Mouse (Mus musculus) forebrain, embryonic 14.5 days (tissue): ENCODE measurements around the gene Zic4. TPM values are rescaled to one million over a fixed set of nuclear protein-coding genes. Genes with fewer than 3 reads are reported as not detected.

Experiments
- ATAC-seq: fragments of 200-750 bp; cut with Nextera tagmentation; 2 replicates; pipeline ENCODE4 v1.8.0; 2017; ENCODE audit warnings: mild to moderate bottlenecking, moderate library complexity
- DNase-seq: peaks from one replicate; pipeline ENCODE4 v3.0.0-alpha.2; 2015; ENCODE audit warnings: low spot score
- H3K27ac ChIP-seq: fragments of 300-500 bp; sonication (generic); 2 replicates; pipeline ENCODE4 v1.5.1; 2014; ENCODE audit warnings: low read depth, mild to moderate bottlenecking, control low read depth, low read length, moderate library complexity
- H3K27me3 ChIP-seq: fragments of 300-500 bp; sonication (generic); replicated peaks from 2 replicates; pipeline ENCODE4 v1.6.1; 2014; ENCODE audit warnings: low read length, control low read depth, mixed read lengths; ENCODE audit not compliant: control insufficient read depth, insufficient read depth
- H3K36me3 ChIP-seq: fragments of 300-500 bp; sonication (generic); 2 replicates; pipeline ENCODE4 v1.6.1; 2014; ENCODE audit warnings: low read length, control low read depth; ENCODE audit not compliant: control insufficient read depth, insufficient read depth
- H3K4me1 ChIP-seq: fragments of 300-500 bp; sonication (generic); 2 replicates; pipeline ENCODE4 v1.6.1; 2014; ENCODE audit warnings: antibody characterized with exemption, low read length, control low read depth; ENCODE audit not compliant: control insufficient read depth, insufficient read depth
- H3K4me2 ChIP-seq: fragments of 300-500 bp; sonication (generic); 2 replicates; pipeline ENCODE4 v1.6.1; 2014; ENCODE audit warnings: mild to moderate bottlenecking, control low read depth, low read length
- H3K4me3 ChIP-seq: fragments of 300-500 bp; sonication (generic); 2 replicates; pipeline ENCODE4 v1.5.1; 2014; ENCODE audit warnings: low read depth, low read length, control low read depth
- H3K9ac ChIP-seq: fragments of 300-500 bp; sonication (generic); 2 replicates; pipeline ENCODE4 v1.6.1; 2014; ENCODE audit warnings: mild to moderate bottlenecking, low read length, control low read depth, moderate library complexity
- H3K9me3 ChIP-seq: fragments of 300-500 bp; sonication (generic); replicated peaks from 2 replicates; pipeline ENCODE4 v1.6.1; 2016; ENCODE audit warnings: low read length, control low read depth, mixed read lengths; ENCODE audit not compliant: control insufficient read depth
- WGBS: fragments of 180-500 bp; shearing (Covaris S2); extraction: QIAGEN DNeasy Blood & Tissue Kit; methylation state at CpG from one replicate; pipeline ENCODE4 v1.1.7; 2014; 5-methylcytosine and 5-hydroxymethylcytosine counted together
- polyA plus RNA-seq: library from polyadenylated mRNA; unstranded; fragments of >200 nt; fragmentation: Nextera tagmentation; extraction: Ambion mirVana; gene quantifications from 2 replicates; pipeline ENCODE4 v1.2.1, GENCODE M21; 2014

Zic4 gene
- polyA plus RNA-seq, 1 experiment from 2014 or later: 45.1 TPM

DNA sequence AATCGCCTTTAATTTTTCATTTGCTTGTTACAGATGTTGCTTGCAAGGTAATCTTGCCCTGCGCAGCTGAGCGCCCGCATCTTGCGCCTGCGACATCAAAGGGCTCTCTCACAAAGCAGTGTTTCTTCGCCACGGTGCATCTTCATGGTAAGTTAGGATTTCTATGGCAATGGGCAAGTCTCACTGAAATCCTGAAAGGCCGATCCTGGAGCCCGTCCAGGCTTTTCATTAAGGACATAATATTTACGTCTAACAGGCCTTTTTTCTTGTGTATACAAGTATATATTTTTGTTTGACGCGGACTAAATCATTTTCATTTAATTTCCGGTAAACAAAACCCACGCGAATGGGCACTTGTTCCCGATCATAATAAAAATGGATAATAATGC, 24.3 kb downstream of the Zic4 start:
- Histone ChIP-seq H3K27ac (peak overlapping the region; percentile 95), H3K36me3 (no peaks in the 10 kb centered on the region), H3K9me3 (no peaks in the 10 kb centered on the region), H3K9ac (peak overlapping the region; percentile 17; the same call in 1 of the 2 replicates), H3K4me1 (no peaks in the 10 kb centered on the region), H3K4me2 (peak overlapping the region; percentile 37), H3K4me3 (no peak overlapping the region), H3K27me3 (peaks cover 78% of the 10 kb centered on the region)
- ATAC-seq: no peak
- peak; percentile 79 for DNase-seq
- 2% methylated on average over 17 of the region's 17 CpGs for WGBS

DNA sequence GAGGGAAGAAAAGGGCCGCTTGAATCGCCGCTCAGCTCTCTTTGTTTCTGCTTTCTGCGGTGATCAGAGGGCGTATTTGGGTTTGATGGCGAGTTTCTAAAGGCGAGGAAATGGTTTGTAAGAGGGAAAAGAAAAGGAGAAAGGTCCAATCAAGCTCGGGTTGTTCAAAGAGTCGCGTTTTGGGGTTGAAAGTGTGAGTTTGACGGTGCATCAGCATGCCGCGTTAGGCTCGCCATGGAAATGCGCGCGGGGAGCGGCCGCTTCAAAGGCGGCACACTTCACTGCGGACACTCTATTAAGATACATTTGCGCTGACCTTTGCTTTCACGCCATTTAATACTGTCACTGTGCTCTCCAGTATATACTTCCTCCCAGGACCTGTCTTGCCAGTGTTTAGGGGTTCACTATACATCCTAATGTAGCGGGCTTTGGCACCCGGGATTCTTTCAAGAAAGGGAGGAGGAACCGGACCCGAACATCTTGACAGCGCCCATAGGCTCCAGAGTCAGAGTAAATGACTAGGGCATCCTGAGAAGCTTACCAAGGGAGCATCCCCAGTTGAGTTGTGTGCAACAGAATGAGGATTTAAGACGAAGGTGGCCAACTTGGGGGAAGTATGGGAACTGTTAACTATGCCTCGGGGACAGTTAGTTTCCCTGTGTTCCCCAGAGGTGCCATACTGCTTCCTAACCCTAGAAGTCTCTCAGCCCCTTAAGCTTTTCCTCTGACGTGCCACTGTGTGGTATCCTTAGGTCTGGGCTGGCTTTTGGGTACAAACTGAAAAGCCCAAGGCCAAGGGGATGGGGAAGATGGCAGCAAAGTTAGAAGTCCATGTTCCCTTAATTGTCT, 24.9 kb downstream of the Zic4 start:
- Histone ChIP-seq H3K27me3 (peaks cover 80% of the 10 kb centered on the region), H3K9ac (peak overlapping the region; percentile 4), H3K36me3 (no peaks in the 10 kb centered on the region), H3K27ac (peak overlapping the region; percentile 95), H3K9me3 (no peaks in the 10 kb centered on the region), H3K4me2 (peak overlapping the region; percentile 37), H3K4me3 (0 out of 2 replicates have a peak overlapping the region, but pooled peaks have one; percentile 5), H3K4me1 (no peaks in the 10 kb centered on the region)
- under 1% methylated on average over 31 of the region's 31 CpGs for WGBS
- DNase-seq (peak; percentile 71), ATAC-seq (peak; percentile 29; the same call in 1 of the 2 replicates)

DNA sequence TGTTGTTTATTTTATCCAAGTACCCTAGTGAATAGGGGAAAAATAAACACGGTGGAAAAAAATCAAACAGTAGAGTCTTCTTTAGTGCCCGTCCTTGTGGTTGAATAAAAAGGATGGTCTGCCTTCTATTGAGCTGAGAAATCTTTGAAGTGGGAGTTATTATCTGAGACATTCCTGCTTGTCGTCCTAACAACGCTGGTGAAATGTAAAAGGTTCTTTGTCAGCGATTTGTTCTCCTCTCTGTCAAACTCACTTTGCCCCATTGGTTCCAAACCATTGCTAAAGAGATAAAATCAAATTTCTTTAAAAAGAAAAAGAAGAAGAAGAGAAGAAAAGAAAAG, 25.5 kb downstream of the Zic4 start:
- Histone ChIP-seq H3K9ac (no peak overlapping the region), H3K9me3 (no peaks in the 10 kb centered on the region), H3K27ac (peak overlapping the region; percentile 95), H3K4me1 (no peaks in the 10 kb centered on the region), H3K4me3 (no peak overlapping the region), H3K4me2 (peak overlapping the region; percentile 37; the same call in 1 of the 2 replicates), H3K36me3 (no peaks in the 10 kb centered on the region), H3K27me3 (peaks cover 81% of the 10 kb centered on the region)
- 2% methylated on average over 5 of the region's 5 CpGs for WGBS
- DNase-seq: no peak
- ATAC-seq: no peak

DNA sequence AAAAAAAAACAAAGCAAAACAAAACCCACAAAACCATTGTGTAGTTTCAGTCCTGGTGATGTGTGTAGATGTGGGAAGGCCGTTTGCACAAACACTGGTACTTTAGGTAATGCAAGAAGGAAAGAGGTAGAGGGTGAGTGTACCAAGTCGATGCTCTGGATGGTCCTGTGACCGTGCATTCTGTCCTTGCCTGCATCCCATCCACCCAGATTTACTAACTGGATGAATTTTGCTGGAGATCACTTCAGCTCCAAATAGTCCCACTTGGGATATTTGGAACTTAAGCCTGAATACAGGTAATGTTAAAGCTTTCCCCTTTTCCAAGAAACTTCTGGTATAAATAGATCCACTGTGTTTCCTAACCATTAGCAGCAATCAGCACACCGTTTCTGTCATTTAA, 26.0 kb downstream of the Zic4 start:
- no peaks in the 10 kb centered on the region for H3K4me1 ChIP-seq
- no peak for DNase-seq
- no peak overlapping the region for H3K27ac ChIP-seq
- H3K4me2 ChIP-seq: 0 out of 2 replicates have a peak overlapping the region, but pooled peaks have one; percentile 12
- H3K9ac ChIP-seq: no peak overlapping the region
- no peak for ATAC-seq
- no peaks in the 10 kb centered on the region for H3K9me3 ChIP-seq
- H3K36me3 ChIP-seq: no peaks in the 10 kb centered on the region
- 18% methylated on average over 4 of the region's 4 CpGs for whole genome bisulfite sequencing
- H3K27me3 ChIP-seq: peaks cover 81% of the 10 kb centered on the region
- H3K4me3 ChIP-seq: no peak overlapping the region

GRCm38 (mm10) chr9:91393376-91394068, 31.3 kb downstream of the Zic4 start:
- peak; percentile 27; the same call in 1 of the 2 replicates for ATAC-seq
- no peak overlapping the region for H3K4me2 ChIP-seq
- WGBS: 5% methylated on average over 8 of the region's 8 CpGs
- H3K9ac ChIP-seq: no peak overlapping the region
- H3K27me3 ChIP-seq: peaks cover 87% of the 10 kb centered on the region
- 0 out of 2 replicates have a peak, but pooled peaks cover 4% of the 10 kb centered on the region for H3K4me1 ChIP-seq
- no peaks in the 10 kb centered on the region for H3K9me3 ChIP-seq
- H3K27ac ChIP-seq: peak overlapping the region; percentile 14; the same call in 1 of the 2 replicates
- H3K4me3 ChIP-seq: no peak overlapping the region
- no peak for DNase-seq
- H3K36me3 ChIP-seq: no peaks in the 10 kb centered on the region

- no peaks in the 10 kb centered on the region for H3K36me3 ChIP-seq
- no peak overlapping the region; the same call in 1 of the 2 replicates for H3K4me2 ChIP-seq
- ATAC-seq (no peak; the same call in 1 of the 2 replicates), DNase-seq (no peak)
- 4% methylated on average over 14 of the region's 14 CpGs for WGBS
- H3K4me1 ChIP-seq: 0 out of 2 replicates have a peak, but pooled peaks cover 4% of the 10 kb centered on the region
- no peak overlapping the region for H3K9ac ChIP-seq
- H3K4me3 ChIP-seq: no peak overlapping the region
- peak overlapping the region; percentile 31; the same call in 1 of the 2 replicates for H3K27ac ChIP-seq
- H3K27me3 ChIP-seq: peaks cover 87% of the 10 kb centered on the region
- H3K9me3 ChIP-seq: no peaks in the 10 kb centered on the region
Observed at GRCm38 (mm10) chr9:91394211-91394646, 32.0 kb downstream of the Zic4 start.

GRCm38 (mm10) chr9:91395066-91395772, 33.0 kb downstream of the Zic4 start:
- ATAC-seq (no peak), DNase-seq (no peak)
- H3K27ac ChIP-seq: no peak overlapping the region
- H3K36me3 ChIP-seq: no peaks in the 10 kb centered on the region
- 4% methylated on average over 14 of the region's 14 CpGs for WGBS
- peaks cover 86% of the 10 kb centered on the region for H3K27me3 ChIP-seq
- no peaks in the 10 kb centered on the region for H3K9me3 ChIP-seq
- H3K4me3 ChIP-seq: no peak overlapping the region
- H3K4me1 ChIP-seq: 0 out of 2 replicates have a peak, but pooled peaks cover 4% of the 10 kb centered on the region
- H3K4me2 ChIP-seq: no peak overlapping the region
- no peak overlapping the region for H3K9ac ChIP-seq

DNA sequence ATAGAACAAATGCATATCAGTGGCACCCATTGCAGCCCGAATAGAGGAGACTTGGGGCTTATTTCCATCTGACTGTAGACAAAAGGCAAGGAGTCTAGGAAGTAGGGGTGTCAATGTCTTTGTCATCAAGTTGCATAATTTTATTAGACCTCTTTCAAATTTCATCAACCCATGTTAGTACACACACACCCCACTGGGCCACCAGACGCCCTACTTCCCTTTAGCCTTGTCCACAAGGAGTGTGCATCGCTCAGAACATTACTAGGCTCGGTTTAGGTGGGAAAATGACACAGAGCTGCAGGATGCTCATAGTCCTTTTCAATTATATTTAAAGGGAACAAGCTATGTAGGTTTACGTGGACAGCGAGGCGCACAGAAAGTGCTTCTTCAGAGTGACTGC, 37.8 kb downstream of the Zic4 start:
- no peak overlapping the region for H3K4me3 ChIP-seq
- no peak for DNase-seq
- H3K9ac ChIP-seq: no peak overlapping the region
- no peak for ATAC-seq
- 27% methylated on average over 7 of the region's 7 CpGs for WGBS
- no peaks in the 10 kb centered on the region for H3K9me3 ChIP-seq
- H3K27me3 ChIP-seq: peaks cover 89% of the 10 kb centered on the region
- H3K4me1 ChIP-seq: no peaks in the 10 kb centered on the region
- no peaks in the 10 kb centered on the region for H3K36me3 ChIP-seq
- 0 out of 2 replicates have a peak overlapping the region, but pooled peaks have one; percentile 5 for H3K27ac ChIP-seq
- no peak overlapping the region for H3K4me2 ChIP-seq
